Mouse (Mus musculus) erythroblast, embryonic 14.5 days (primary cell): Measurements from ENCODE around the gene Artn.

ENCODE experiments used
- GATA1 ChIP-seq: IDR thresholded peaks from 2 replicates; pipeline ENCODE4 v1.6.1; 2012; ENCODE audit warnings: low read length, inconsistent platforms, mixed read lengths
- TAL1 ChIP-seq: IDR thresholded peaks from 3 replicates; pipeline ENCODE4 v1.6.1; 2012; ENCODE audit warnings: low read length, inconsistent platforms, mixed read lengths

GRCm38 (mm10) chr4:117974719-117975118, 45.2 kb upstream of the Artn start:
- no peak for TF ChIP-seq GATA1
- no peak for TF ChIP-seq TAL1
